In the genomic region with DNA sequence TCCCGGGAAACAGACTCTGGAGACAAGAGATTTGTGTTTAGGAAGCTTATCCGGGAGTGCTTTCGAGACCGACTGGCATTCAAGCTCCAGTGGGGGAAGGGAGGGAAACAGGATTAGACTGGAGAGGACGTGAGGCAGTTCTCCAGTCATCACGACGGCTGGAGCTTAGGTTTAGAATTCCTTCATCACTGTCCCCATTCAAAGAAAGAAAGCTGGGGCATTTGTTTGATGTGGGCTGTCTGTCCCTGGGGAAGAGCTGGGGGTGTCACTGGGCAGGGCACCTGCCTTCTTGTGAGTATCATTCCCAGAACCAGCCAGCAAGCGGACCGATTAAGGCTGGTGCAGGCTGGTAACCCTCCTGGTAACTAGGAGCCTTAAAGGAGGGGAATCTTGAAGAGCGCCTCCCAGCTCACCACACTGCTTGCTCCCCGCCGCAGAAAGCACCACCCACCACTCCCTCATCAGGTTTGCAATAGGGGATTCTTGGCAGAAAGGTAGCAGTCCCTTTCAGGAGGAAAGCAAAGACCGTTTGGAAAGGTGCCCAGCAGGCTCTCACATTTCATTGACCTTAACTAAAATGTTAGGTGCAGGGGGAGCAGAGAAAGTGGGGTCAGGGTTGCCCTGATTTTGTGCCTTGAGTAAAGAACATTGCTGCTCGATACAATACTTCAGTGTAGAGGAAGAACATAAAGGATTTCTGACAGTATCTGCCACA, we compare ENCODE assay signal across 9 mouse cellular contexts. TPM values are rescaled to one million over a fixed set of nuclear protein-coding genes. Genes with fewer than 3 reads are reported as not detected.
DNase-seq lines count a peak whose midpoint lies in the region; ATAC-seq and TF ChIP-seq lines count a peak whose summit lies in the region.
"Had no signal": no experiment of that assay in that cellular context is flagged by ENCODE, and none has a peak within 500 bp of the region (broad histone marks: within the 10 kb centered on the region; RNA-seq: fewer than 3 reads in every experiment).

No protein-coding gene starts in this region.

- peak overlapping the region; percentile 37 for H3K4me2 ChIP-seq in forebrain, embryonic 15.5 days (replicated peaks)
- H3K4me2 ChIP-seq in hindbrain, postnatal 0 days (ENCODE audit: low read depth, low read length) = peak overlapping the region; percentile 43
- H3K4me2 ChIP-seq in midbrain, embryonic 13.5 days (replicated peaks) = peak overlapping the region; percentile 46

- H3K4me3 ChIP-seq in liver, adult 2 months (ENCODE audit: insufficient read depth, low read depth, low read length) = peak overlapping the region; percentile 19; the same call in 1 of the 2 replicates
- peak overlapping the region; percentile 15 for H3K4me3 ChIP-seq in forebrain, embryonic 15.5 days
- no peak overlapping the region for H3K4me3 ChIP-seq in hindbrain, postnatal 0 days (ENCODE audit: low read length)
- peak overlapping the region; percentile 23 for H3K4me3 ChIP-seq in midbrain, embryonic 13.5 days (replicated peaks)

- TF ChIP-seq CTCF in liver, adult 2 months (IDR thresholded peaks at IDR 0.05; ENCODE audit: low read depth, low read length) = no peak
- TF ChIP-seq CTCF in hindbrain, postnatal 0 days (IDR thresholded peaks at IDR 0.05; ENCODE audit: low read depth) = no peak

- peak overlapping the region; percentile 53 for H3K9ac ChIP-seq in liver, adult 2 months (ENCODE audit: low read depth, low read length)
- H3K9ac ChIP-seq in forebrain, embryonic 15.5 days (replicated peaks) = 0 out of 2 replicates have a peak overlapping the region, but pooled peaks have one; percentile 28
- H3K9ac ChIP-seq in hindbrain, postnatal 0 days (replicated peaks; ENCODE audit: low read length) = peak overlapping the region; percentile 35; the same call in 1 of the 2 replicates
- peak overlapping the region; percentile 39; the same call in 1 of the 2 replicates for H3K9ac ChIP-seq in midbrain, embryonic 13.5 days (replicated peaks)

- H3K4me1 ChIP-seq in liver, adult 2 months (ENCODE audit: control insufficient read depth, insufficient read depth, low read length) = peaks cover 4% of the 10 kb centered on the region; the same call in 1 of the 2 replicates
- peaks cover 7% of the 10 kb centered on the region; the same call in 1 of the 2 replicates for H3K4me1 ChIP-seq in forebrain, embryonic 15.5 days
- H3K4me1 ChIP-seq in hindbrain, postnatal 0 days (ENCODE audit: insufficient read depth, low read length) = no peaks in the 10 kb centered on the region
- peaks cover 11% of the 10 kb centered on the region; the same call in 1 of the 2 replicates for H3K4me1 ChIP-seq in midbrain, embryonic 13.5 days (replicated peaks)

- intact Hi-C loops in left cerebral cortex, postnatal 36 days (cut with DNase I) = no loop called here

- 10% methylated on average over 13 of the region's 14 CpGs for WGBS in liver, adult 2 months
- WGBS in forebrain, embryonic 15.5 days = 21% methylated on average over 14 of the region's 14 CpGs
- 27% methylated on average over 14 of the region's 14 CpGs for WGBS in hindbrain, postnatal 0 days
- 26% methylated on average over 14 of the region's 14 CpGs for WGBS in midbrain, embryonic 13.5 days

- no peaks in the 10 kb centered on the region for H3K79me2 ChIP-seq in liver, adult 2 months (ENCODE audit: control insufficient read depth, insufficient read depth, low read length)

- no peaks in the 10 kb centered on the region for H3K27me3 ChIP-seq in liver, adult 2 months (ENCODE audit: control insufficient read depth, insufficient read depth, low read length)
- no peaks in the 10 kb centered on the region for H3K27me3 ChIP-seq in forebrain, embryonic 15.5 days
- H3K27me3 ChIP-seq in hindbrain, postnatal 0 days (ENCODE audit: insufficient read depth, low read length) = no peaks in the 10 kb centered on the region
- no peaks in the 10 kb centered on the region; the same call in 1 of the 2 replicates for H3K27me3 ChIP-seq in midbrain, embryonic 13.5 days

- TF ChIP-seq POLR2A in liver, adult 2 months (IDR thresholded peaks at IDR 0.05; ENCODE audit: extremely low read depth, insufficient read depth, low read length) = no peak

- no peaks in the 10 kb centered on the region for H3K36me3 ChIP-seq in liver, adult 2 months (ENCODE audit: control insufficient read depth, insufficient read depth, low read length)
- no peaks in the 10 kb centered on the region for H3K36me3 ChIP-seq in forebrain, embryonic 15.5 days
- H3K36me3 ChIP-seq in hindbrain, postnatal 0 days (ENCODE audit: insufficient read depth, low read length) = no peaks in the 10 kb centered on the region
- H3K36me3 ChIP-seq in midbrain, embryonic 13.5 days = no peaks in the 10 kb centered on the region

- no peaks in the 10 kb centered on the region for H3K9me3 ChIP-seq in forebrain, embryonic 15.5 days
- H3K9me3 ChIP-seq in hindbrain, postnatal 0 days (ENCODE audit: low read length) = no peaks in the 10 kb centered on the region
- no peaks in the 10 kb centered on the region for H3K9me3 ChIP-seq in midbrain, embryonic 13.5 days

- H3K27ac ChIP-seq in liver, adult 2 months (replicated peaks; ENCODE audit: insufficient read depth, low read depth, low read length) = peak overlapping the region; percentile 52
- H3K27ac ChIP-seq in forebrain, embryonic 15.5 days (replicated peaks) = peak overlapping the region; percentile 70
- H3K27ac ChIP-seq in hindbrain, postnatal 0 days = peak overlapping the region; percentile 77
- H3K27ac ChIP-seq in midbrain, embryonic 13.5 days = peak overlapping the region; percentile 76

- DNase-seq in liver, adult 2 months (ENCODE audit: extremely low read depth, low read depth, low spot score) = peak; percentile 44
- DNase-seq in liver = no peak
- peak; percentile 64 for DNase-seq in hindbrain, postnatal 0 days (ENCODE audit: low spot score)
- peak; percentile 19 to 26 for DNase-seq in left cerebral cortex, postnatal 36 days (ENCODE audit: low spot score in 2 of 2)
- DNase-seq in yolk sac, embryonic 10.5 days (ENCODE audit: low spot score) = peak; percentile 38
- no peak for DNase-seq in ovary, postnatal 14 days (ENCODE audit: low spot score)

- ATAC-seq in forebrain, embryonic 15.5 days (replicated peaks) = peak; percentile 69; the same call in 1 of the 2 replicates
- ATAC-seq in hindbrain, postnatal 0 days = peak; percentile 83
- peak; percentile 76 for ATAC-seq in midbrain, embryonic 13.5 days
- ATAC-seq: Patski had no signal

RNA-seq across cellular contexts. Expression of a gene that starts 23.5 kb away (rescaled TPM):
- 157 and 196 TPM in 2 replicates for total RNA-seq in liver, adult 2 months (2014; rRNA removed)
- polyA plus RNA-seq in liver, adult 2 months (2012; rRNA removed) = 7.9 and 8.6 TPM in 2 replicates
- 39.7 and 40.9 TPM in 2 replicates for polyA plus RNA-seq in forebrain, embryonic 15.5 days (2015; fragmentation: Nextera tagmentation; extraction: Ambion mirVana)
- 259 and 270 TPM in 2 replicates for total RNA-seq in hindbrain, postnatal 0 days (2014; rRNA removed)
- 28.2 and 29.0 TPM in 2 replicates for polyA plus RNA-seq in hindbrain, postnatal 0 days (2015; fragmentation: Nextera tagmentation; extraction: Ambion mirVana)
- total RNA-seq in left cerebral cortex, postnatal 36 days (2021) = 100 to 1,000 TPM; 242 to 245 TPM
- 44.6 and 47.8 TPM in 2 replicates for polyA plus RNA-seq in midbrain, embryonic 13.5 days (2015; fragmentation: Nextera tagmentation; extraction: Ambion mirVana)

Comparison
In these comparisons a context has a peak if more than half of its experiments do, and no peak if none do; other contexts are left out.
1. DNase-seq: peak in liver, adult 2 months (single experiment), hindbrain, postnatal 0 days (single experiment), left cerebral cortex, postnatal 36 days (2 of 2) and yolk sac, embryonic 10.5 days (single experiment); none in liver (single experiment) and ovary, postnatal 14 days (single experiment).
2. Peak in every context shown above with its lines, with median percentiles within 50 percentile points of each other: H3K27ac ChIP-seq, H3K9ac ChIP-seq, ATAC-seq and H3K4me2 ChIP-seq.